Mouse (Mus musculus): Measurements from ENCODE around the gene Wdr27.
A peak's percentile ranks its signal among the peaks of the same experiment; 100 is the strongest.
"Not testable (repeated sequence)": the region's sequence is repeated elsewhere in the genome, so short reads cannot be mapped to it uniquely, and the experiment has no call there.

Gene Wdr27

DNA sequence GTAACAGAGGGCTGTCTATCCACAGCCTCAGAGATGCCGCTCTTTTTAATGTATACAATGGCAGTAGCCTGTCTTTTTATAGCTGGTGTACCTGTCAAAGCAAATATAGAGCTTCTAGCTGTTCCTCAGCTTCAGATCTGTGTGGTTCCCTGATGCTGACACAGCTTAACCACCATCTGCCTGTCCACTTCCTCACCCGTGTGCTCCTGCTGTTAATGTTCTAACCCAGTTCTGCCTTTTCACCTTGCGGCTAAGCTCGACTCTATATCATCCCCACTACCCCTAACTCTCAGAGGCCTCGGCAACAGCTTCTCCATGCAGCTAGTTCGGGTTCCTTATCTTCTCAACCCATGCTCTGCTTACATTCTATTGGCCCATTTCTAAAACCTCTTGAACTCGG, 12.3 kb downstream of the Wdr27 start:
- DNase-seq (ENCODE audit: low spot score): no peak

DNA sequence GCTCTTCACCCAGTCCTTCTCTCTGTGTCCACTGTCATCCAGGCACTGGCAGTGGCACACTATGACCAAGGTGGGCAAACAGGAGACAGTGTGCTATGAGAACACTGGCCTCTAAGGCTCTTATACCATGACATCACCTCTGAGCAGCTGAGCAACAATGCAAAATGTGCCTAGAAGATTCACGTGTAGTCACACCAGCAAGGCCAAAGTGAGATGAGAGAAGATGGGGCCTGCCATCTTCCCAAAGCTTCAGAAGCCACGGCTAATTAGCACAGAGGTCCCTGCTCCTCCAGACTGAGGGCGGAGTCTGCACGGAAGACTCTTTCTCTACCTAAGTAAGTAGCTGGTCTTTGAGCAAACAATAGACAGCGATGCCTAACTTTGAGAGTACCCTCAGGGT, 14.3 kb downstream of the Wdr27 start:
- no peak for DNase-seq (ENCODE audit: low spot score)

DNA sequence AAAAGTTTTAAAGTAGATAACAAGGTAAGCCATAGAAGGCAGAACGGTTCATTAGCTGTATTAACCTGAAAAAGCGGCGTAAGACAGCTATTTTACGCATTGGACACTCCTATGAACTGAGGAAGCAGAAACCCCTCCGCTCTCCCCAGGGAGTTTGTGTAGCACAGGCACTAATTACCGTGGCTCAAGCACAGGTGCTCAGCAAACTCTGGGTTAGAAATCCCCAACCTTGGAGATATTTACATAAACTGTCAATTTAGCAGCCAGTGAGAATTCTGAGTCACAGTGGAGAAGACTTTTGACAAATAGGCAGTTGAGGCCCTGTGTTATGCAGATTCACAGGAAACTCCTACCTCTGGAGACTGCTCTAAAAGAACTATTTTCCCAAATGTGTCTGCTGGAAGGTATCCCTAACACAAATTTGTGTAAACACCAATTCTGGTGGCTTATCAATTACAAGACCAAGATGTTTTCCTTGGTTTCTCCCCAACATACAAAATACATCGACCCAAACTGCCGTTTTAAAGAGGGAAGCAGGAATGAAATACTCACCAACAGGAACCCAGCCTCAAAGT, 15.2 kb downstream of the Wdr27 start:
- DNase-seq (ENCODE audit: low spot score): no peak

DNA sequence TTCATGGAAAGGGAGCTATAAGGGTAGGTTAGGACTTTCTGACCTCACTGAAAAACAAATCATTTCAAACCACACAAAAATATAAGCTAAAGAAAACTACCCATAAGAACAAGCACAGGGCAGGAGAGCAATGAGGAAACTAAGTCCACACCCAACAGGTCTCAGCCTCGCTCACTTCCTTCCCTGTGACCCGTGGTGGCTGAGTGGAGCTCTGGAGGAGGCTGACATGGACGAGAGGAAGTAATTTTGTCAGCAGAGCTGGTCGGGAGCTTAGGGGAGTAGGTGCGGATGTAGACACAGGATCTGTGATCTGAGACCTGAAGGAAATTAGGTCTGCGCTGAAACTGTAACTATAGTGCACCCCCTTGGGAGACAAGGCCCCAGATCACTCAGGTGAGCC, 21.4 kb downstream of the Wdr27 start:
- DNase-seq (ENCODE audit: low spot score): no peak

DNA sequence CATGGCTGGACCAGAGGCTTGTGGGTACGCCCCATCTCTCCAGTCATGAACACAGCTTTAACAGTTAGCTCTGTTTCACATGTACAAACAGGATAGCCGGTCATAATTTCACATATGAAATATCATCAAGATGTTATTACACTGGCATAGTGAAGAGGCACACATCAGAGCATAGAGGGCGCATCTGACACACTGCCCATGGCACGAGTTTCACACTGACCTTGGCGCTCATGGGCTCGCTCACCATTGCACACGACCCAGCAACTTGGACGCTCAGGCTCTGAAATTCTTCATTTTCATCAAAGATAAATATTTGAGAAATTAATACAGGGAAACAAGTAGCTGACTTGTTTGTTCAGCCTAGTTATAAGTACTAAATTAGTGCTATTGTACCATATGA, 25.1 kb downstream of the Wdr27 start:
- DNase-seq (ENCODE audit: low spot score): no peak

DNA sequence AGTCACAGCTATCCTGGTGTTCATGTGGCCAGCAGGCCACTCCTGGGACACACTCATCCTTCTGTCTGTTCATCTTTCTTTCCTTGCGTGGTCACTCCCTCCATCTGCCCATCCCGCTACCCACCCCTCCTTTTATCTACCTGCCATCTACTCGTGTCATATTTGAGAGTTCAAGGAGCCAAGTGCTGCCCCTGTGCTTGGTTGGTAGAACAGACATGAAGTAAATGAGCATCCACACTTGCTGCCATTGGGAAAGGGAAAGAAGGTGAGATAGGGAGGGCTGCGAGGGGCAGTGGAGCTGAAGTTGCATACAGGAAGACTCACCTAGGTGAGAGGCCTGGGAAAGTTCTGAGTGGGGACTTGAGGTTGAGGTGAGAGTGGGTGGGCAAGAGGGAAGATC, 28.6 kb downstream of the Wdr27 start:
- no peak for DNase-seq (ENCODE audit: low spot score)

DNA sequence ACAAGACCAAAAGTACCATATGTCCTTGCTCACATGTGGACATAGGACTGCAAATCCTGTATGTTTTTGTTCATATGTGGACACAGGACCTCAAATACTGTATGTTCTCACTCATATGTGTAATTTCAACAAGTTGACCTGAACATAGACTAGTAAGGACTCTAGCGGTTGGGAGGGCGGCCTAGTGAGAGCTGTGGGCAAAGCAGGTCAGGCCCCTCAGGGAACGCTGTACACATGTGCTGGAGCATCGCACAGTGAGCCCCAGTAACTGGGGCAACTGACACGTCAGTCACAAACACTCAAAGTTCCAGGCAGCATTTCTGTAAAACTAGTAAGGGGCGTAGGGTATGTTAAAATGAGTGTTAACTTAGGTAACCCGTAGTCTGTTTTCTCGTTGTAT, 30.0 kb downstream of the Wdr27 start:
- DNase-seq (ENCODE audit: low spot score): no peak

DNA sequence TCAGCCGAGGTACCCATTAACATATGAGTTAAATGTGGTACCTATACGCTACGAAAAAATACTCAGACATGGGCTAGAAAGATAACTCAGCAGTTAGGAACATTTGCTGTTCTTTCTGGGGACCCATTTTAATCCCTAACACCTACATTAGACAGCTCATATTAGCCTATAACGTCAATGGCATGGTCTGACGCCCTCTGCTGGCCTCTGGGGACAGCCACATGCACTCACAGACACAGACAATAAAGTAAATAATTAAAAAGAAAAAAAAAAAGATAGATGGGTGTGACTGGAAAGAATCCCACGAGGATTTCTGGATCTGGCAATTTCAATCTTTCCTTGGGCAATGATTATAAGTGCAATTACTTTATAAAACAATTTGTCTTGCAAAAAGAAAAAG, 30.5 kb downstream of the Wdr27 start:
- DNase-seq (ENCODE audit: low spot score): no peak

DNA sequence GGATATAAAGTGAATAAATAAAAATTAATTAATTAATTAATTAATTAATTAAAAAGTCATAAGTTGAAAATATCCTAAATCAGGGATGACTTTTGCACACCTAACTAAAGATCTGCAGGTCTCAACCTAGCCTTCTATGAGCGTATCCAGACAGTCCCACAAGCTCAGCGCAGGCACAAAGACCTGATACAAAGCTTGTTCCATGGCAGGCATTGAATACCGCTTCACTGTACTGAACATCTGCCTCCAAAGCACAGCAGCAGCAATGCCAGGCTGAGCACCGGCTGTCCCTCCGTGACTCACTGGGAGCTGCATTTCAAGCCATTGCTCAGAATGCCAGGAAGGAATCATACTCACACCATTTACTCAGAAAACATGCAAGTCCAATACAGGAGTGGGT, 32.2 kb downstream of the Wdr27 start:
- no peak for DNase-seq (ENCODE audit: low spot score)

DNA sequence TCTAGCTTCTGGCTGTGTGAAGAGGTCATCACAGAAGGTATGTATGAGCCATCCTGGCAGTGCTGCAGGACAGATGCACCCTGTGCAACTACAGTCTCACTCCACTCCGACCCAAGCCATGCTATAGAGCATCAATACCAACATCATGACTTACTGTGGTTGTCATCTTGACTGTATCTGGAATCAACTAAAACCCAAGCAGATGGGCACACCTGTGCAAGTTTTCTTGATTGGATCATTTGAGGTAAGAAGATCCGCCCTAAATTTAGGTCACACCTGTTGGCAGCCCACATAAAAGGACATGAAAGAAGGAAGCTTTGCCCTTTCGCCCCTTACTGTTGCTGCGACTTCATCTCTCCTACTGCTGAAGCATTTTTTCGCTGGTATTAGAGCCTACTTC, 33.6 kb downstream of the Wdr27 start:
- no peak for DNase-seq (ENCODE audit: low spot score)

DNA sequence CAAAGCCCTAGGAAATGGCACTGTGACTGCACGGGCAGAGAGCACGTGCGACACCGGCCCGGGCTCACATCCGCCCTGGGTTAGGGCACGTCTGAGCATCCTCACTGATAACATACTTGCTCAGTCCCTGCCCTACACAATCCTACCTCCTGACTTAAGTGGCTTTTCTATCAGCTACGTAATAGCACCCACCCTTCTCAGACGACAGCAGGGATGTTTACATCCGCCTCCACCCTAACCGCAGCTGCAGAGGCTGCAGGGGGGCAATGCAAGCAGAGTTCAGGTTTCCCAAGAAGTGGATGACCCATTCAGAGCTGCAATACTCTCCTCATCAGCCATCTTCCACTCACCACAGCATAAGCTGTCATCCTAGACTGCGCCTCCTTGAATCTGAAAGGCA, 35.8 kb downstream of the Wdr27 start:
- no peak for DNase-seq (ENCODE audit: low spot score)

DNA sequence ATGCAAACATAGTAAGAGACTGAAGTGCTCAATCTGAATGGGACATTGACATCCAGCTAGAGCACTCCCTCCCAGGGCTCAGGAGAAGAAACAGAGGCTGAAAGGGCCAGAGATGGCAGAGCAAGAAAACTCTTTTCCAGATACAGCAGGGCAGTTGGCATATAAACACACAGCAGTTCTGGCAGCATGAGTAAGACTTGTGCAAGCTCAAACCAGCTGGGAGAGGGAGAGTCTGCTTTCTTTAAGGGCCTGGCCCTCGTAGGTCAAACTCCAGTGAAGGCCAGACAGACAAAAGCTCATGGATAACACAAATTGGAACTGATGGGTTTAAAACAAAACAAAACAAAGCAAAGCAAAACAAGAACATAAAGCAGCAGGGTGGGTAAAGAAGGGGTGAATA, 36.3 kb downstream of the Wdr27 start:
- no peak for DNase-seq (ENCODE audit: low spot score)

DNA sequence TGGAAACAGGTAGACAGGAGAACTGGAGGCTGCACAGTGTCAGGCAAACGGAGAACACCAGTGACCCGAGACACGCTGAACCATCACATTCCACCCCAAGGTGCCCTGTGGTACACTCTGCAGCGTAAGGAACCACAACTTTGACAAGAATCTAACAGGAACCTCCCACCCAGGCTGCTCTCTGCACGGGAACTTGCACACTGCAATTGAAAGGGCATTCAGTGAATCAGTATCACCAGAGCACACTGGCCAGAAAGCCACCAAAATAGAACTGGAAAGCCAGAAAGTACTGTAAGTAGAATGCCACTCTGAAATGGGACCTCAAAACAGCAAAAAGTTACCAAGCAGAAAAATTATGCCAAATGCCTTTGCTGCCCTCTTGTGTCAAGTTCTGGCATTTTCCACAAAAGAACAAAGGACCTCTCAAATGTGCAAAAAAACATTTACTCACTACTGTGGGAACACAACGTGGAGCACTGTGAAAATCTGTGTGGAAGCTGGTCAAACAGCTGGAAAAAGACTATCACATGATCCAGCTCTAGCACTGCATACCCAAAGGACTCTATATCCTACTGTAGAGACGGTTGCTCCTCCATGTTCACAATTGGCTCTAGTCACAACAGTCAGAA, 38.2 kb downstream of the Wdr27 start:
- DNase-seq (ENCODE audit: low spot score): no peak

DNA sequence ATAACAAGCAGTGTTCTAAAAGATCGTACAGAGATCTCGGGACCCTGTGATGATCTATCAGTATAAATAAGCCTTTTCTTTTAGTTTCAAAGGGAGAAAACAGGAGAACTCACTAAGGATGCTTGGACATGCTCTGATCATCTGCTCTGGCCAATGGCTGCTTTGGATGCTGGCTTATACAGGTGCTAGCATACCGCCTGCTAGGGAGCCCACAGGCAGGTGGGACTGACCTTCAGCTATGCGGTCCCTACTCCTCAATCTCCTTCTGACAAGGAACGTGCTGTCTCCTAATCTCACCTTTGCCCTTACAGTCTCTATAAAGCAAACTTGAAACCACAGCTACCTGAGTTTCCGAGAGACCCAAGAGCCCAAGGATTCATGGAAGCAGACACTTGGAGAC, 38.8 kb downstream of the Wdr27 start:
- no peak for DNase-seq (ENCODE audit: low spot score)

DNA sequence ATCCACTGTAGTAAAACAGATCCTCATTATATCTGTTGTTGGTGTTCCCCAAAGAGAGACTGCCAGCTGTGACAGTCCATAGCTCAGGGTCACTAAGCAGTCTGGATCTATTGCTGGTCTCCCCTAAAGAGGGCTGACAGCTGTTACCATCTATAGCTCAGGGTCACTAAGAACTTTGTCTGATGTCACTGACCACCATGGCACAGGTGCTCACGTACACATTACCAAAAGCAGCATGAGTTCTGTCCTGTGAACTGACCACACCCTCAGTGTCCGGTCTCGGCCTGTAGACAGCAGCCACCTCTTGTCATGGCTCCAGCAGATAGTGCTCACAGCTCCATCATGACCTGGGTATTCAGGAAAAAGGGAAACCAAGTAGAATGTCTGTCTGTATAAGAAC, 39.7 kb downstream of the Wdr27 start:
- no peak for DNase-seq (ENCODE audit: low spot score)

DNA sequence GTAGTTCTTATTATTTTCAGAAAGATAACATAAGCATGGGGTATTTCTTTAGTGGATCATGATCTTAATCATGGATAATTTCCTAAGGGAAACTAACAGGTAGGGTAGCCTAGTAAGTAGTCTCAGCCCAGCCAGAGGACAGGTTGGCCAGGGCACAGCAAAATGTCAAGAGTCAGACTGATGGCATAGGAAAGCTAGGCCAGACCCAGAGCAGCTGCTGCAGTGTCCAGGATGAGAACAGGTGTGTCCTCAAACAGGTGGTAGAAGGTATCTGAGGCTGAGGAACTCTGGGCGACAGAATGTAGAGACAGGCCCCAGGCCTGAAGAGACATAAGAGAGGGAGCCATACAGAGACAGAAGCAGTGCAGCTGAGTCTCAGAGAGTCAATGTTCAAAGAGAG, 44.0 kb downstream of the Wdr27 start:
- no peak for DNase-seq (ENCODE audit: low spot score)

DNA sequence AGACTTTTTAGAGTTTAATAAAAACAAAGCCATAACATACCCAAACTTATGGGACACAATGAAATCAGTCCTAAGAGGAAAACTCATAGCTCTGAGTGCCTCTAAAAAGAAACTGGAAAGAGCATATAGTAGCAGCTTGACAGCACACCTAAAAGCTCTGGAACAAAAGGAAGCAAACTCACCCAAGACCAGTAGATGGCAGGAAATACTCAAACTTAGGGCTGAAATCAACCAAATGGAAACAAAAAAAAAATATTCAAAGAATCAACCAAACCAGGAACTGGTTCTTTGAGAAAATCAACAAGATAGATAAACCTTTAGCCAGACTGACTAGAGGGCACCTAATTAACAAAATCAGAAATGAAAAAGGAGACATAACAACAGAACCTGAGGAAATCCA, 47.9 kb downstream of the Wdr27 start:
- not testable (repeated sequence) for DNase-seq (ENCODE audit: low spot score)

DNA sequence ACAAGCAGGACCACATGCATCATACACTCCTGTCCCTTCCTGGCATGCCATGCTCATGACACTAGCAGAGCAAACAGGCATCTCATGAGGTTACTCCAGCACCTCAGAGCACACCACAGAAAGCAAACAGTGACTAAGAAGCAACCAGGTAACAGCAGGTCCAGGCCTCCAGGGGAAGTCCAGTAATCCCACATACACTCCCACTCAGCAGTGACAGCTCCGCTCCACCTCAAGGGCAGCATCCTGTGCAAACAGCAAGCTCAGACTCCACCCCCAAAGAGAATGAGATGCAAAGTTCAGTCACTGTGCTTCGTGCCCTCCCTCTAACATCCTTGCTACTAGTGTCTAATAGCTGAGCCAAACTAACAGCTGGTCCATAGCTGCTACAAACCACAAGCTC, 56.0 kb downstream of the Wdr27 start:
- DNase-seq (ENCODE audit: low spot score): no peak

DNA sequence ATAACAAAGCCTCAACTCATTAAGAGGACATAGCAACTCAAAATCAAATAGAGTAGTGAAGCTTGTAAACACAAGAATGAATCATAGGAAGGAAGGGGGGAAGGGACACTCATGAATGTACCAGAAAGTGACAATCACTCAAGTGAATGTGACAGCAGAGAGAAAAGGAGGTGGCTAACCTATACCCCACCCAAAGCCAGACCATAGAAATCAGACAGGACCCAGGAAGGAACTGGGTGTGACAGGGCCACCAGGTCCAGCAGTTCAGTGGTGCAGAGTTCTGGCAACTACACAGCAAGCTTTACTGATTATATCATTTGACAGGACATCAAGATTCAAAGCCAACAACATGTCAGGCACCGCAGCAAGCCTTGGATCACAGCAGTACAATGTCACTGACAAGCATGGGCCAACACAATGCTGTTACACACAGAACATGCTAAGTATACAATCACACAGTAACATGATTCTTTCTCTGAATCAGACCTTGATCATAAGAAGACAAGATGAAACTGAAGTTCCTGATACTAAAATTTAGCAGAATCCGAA, 68.2 kb downstream of the Wdr27 start:
- DNase-seq (ENCODE audit: low spot score): no peak

DNA sequence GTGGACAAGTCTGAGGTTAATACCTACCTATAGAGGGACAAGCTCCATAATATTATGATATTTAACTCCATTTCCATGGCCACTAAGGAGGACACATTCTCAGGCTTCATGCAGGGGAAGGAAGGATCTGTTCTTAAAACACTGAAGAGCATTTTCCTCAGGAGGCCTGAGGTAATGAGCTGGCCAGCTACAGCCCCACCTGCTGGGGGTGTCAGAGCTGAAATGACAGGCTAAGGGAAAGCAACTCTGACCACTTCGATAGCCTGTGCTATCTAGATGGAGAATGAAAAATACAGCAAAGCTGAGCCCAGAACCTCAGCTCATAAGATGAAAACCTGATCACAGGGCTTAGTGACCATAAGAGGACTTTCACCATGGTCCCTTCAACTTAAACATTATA, 82.7 kb downstream of the Wdr27 start:
- no peak for DNase-seq (ENCODE audit: low spot score)

DNA sequence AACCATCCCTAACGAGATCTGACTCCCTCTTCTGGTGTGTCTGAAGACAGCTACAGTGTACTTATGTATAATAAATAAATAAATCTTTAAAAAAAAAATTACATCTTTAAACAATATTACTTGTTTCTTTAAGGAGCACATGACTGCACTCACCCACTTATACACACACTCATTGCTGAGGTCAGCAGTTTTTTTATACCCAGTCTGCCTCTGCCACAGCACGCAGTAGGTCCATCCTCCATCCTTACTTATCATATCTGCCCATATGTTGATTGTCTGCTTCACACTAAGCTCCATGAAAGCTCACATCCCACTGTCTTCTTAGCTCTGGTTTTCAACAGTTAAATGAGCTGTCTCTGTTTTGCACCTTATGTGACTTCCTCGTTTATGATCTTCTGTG, 95.2 kb downstream of the Wdr27 start:
- no peak for DNase-seq (ENCODE audit: low spot score)

DNA sequence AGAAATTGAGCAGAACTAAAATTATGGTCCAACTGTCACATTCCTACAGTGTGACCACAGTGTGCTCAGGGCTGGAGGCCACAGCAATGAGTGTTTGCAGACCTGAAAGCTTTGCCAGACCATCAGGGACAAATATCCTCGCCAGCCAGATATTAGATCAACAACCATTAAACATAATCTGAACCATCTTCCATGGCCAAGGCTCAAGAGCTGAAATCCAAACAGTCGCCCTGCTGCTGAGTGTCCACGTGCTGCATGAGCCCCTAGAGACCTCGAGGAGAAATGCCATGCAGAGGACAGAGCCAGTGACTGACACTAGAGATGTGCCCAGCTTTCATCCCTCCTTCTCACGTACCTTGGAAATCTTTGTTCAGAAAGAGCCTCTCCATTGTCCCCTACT, 96.1 kb downstream of the Wdr27 start:
- DNase-seq (ENCODE audit: low spot score): no peak

DNA sequence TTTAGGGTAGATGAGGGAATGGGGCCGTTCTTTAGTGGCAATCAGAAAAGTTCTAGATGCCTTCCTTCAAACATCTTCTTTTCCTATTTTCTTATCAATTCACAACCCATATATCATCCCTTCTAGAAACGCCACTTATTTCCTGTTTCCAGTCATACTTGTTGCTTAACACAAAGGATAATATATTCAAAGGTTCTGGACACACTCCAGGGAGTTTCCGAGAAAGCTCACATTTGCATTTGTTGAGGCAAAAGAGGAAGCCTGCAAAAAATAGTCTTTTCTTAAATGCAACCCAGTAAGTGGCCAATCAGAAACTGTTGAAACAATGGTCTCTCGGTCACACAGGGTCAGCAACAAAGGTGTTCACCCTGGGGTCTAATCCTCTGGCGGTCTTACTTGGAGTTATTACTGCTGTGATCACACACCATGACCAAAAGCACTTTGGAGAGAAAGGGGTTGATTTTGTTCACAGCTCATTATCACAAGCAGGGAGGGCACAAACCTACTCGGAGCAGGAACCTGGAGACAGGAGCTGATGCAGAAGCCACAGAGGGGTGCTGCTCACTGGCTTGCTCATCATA, 116.2 kb downstream of the Wdr27 start:
- DNase-seq (ENCODE audit: low spot score): no peak

DNA sequence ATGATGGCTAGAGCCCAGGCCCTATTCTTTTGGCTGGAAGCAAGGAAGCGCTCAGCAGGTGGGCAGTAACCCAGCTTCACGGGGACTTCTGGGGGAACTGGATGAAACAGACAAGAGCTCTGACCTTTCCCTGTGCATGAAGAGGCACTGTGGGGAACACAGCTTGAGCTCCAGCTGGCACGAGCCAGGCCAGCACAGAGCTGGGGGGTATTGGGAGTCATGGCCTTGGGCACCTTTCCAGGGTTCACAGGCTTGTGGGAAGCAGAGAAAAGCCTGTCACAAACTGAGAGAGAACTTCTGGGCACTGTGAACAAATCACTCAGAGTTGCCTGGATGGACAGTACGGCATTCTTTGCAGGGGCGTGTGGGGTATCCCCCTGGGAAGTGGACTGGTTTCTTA, 118.0 kb downstream of the Wdr27 start:
- peak; percentile 76 for DNase-seq (ENCODE audit: low spot score)

Data from ovary, adult 18-20 months (tissue).